18 mouse cellular contexts compared by ENCODE assay signal in genomic region chr10:107946348-107946747, GRCm38 (mm10). TPM values are rescaled to one million over a fixed set of nuclear protein-coding genes. Genes with fewer than 3 reads are reported as not detected.
DNase-seq lines count a peak whose midpoint lies in the region; ATAC-seq lines count a peak whose summit lies in the region.
"Had no signal": no experiment of that assay in that cellular context is flagged by ENCODE, and none has a peak within 500 bp of the region (broad histone marks: within the 10 kb centered on the region; RNA-seq: fewer than 3 reads in every experiment).

No protein-coding gene starts in this region.

- H3K27ac ChIP-seq in heart, embryonic 10.5 days, result no peak overlapping the region
- H3K27ac ChIP-seq: kidney, embryonic 15.5 days; layer of hippocampus, adult 2 months had no signal

- H3K27me3 ChIP-seq in heart, embryonic 10.5 days (ENCODE audit: insufficient read depth, poor library complexity, severe bottlenecking), result no peaks in the 10 kb centered on the region
- H3K27me3 ChIP-seq: kidney, embryonic 15.5 days had no signal

- no peaks in the 10 kb centered on the region for H3K4me1 ChIP-seq in heart, embryonic 10.5 days
- H3K4me1 ChIP-seq: kidney, embryonic 15.5 days had no signal

- peak; percentile 74 for DNase-seq in 3T3-L1 (ENCODE audit: low read depth, low spot score)
- peak; percentile 11 for DNase-seq in CD4-positive helper T cell, adult 2 months (ENCODE audit: low read depth, low spot score)
- DNase-seq in heart, embryonic 10.5 days (ENCODE audit: low spot score), result no peak
- DNase-seq in frontal cortex, postnatal 25 days (ENCODE audit: low spot score in 2 of 2), result no peak
- no peak for DNase-seq in cerebellum, adult 9-11 months
- DNase-seq in layer of hippocampus, postnatal 14 days (ENCODE audit: low spot score in 2 of 2), result no peak
- DNase-seq: cerebellum, adult 11 months; lung, embryonic 14.5 days; spleen, adult 18-20 months; thymus, postnatal 36 days had no signal

- H3K9me3 ChIP-seq in heart, embryonic 10.5 days, result no peaks in the 10 kb centered on the region
- H3K9me3 ChIP-seq: kidney, embryonic 15.5 days had no signal

- peak; percentile 16 for ATAC-seq in common myeloid progenitor, adult 5-6 weeks (replicated peaks; ENCODE audit: low read depth, poor library complexity, severe bottlenecking)
- ATAC-seq in granulocyte monocyte progenitor cell, adult 5-6 weeks (replicated peaks; ENCODE audit: poor library complexity, severe bottlenecking), result peak; percentile 29

- H3K36me3 ChIP-seq in heart, embryonic 10.5 days, result no peaks in the 10 kb centered on the region
- H3K36me3 ChIP-seq: kidney, embryonic 15.5 days had no signal

- H3K4me3 ChIP-seq in heart, embryonic 10.5 days, result no peak overlapping the region
- H3K4me3 ChIP-seq: erythroblast, embryonic 14.5 days; kidney, embryonic 15.5 days; layer of hippocampus, adult 2 months had no signal

- 31% methylated on average over 5 of the region's 5 CpGs for WGBS in heart, embryonic 10.5 days

RNA-seq across cellular contexts. Expression of gene Otogl, which starts 34.4 kb away (rescaled TPM):
- total RNA-seq in common myeloid progenitor, adult 5-6 weeks (2017), result 0.41 and 0.49 TPM in 2 replicates
- total RNA-seq in granulocyte monocyte progenitor cell, adult 5-6 weeks (2014; fragmentation: Nextera tagmentation), result 3.1 and 4.0 TPM in 2 replicates
- 2.4 and 2.8 TPM in 2 replicates for total RNA-seq in granulocyte monocyte progenitor cell, adult 5-6 weeks (2017)
- 0.06 and 0.10 TPM in 2 replicates for polyA plus RNA-seq in heart, embryonic 10.5 days (2016; fragmentation: Nextera tagmentation; extraction: Ambion mirVana)
- 1 to 10 TPM in 1 of 2 experiments, under 1 TPM in 1; 0.91 to 1.1 TPM for total RNA-seq in layer of hippocampus, postnatal 14 days (2021)
- total RNA-seq: hematopoietic stem cell, adult 5-6 weeks; liver, adult 2 months; neutrophil, adult 5-6 weeks had no signal
- polyA plus RNA-seq: erythroblast, embryonic 14.5 days; liver, adult 2 months had no signal

Comparison
In these comparisons a context has a peak if more than half of its experiments do, and no peak if none do; other contexts are left out.
1. DNase-seq: peak in 3T3-L1 (single experiment) and CD4-positive helper T cell, adult 2 months (single experiment); none in heart, embryonic 10.5 days (single experiment), frontal cortex, postnatal 25 days (0 of 2), cerebellum, adult 9-11 months (single experiment) and layer of hippocampus, postnatal 14 days (0 of 2).